Mouse (Mus musculus) cerebellum, postnatal 10 days (tissue): ENCODE data around the gene Ptpn21.

ENCODE experiments used
- DNase-seq, 2 experiments: peaks; one replicate each; pipeline ENCODE4 v3.0.0; 2021; ENCODE audit warnings: mixed read lengths in 2 of 2

Gene Ptpn21

DNA sequence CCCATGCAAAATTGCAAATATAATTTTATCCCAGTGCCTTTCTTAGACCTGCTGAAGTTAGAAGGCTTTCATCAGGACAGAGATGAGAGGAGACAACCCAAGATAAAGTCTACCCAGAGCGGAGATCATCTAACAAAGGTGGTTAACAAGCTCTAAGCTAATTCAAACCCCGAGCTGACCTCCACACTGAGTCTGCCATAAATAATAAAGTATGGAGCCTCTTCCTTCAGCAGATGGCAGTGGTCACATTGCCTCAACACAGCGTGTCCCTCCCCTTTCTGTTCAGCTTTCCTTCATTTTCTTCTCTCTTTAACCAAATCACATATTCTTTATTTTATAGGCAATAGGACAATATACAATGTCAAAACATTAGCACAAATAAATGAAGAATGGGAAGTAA lies 16.2 kb downstream of the Ptpn21 start:
- DNase-seq, result no peak

DNA sequence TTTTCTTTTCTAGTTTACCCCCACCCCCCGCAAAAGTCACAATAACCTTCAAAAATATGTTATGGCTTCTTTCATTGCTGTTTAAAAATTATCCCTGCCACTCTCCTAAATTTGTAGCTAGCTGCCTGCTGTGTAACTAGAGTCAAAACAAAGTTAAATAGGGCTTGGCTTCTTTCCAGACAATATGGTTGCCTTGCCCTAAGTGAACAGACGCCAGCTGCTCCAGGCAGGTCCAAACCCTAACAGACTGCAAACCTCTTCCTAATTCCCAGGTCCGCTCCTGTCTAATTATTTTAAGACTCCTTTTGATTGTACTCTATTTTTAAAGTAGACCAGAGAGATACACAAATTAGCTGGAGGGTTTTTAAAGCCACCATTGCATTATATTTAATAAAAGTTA lies 16.6 kb downstream of the Ptpn21 start:
- DNase-seq, result peak; percentile 60 to 62

GRCm38 (mm10) chr12:98716142-98716541 lies 21.1 kb downstream of the Ptpn21 start:
- DNase-seq, result no peak

DNA sequence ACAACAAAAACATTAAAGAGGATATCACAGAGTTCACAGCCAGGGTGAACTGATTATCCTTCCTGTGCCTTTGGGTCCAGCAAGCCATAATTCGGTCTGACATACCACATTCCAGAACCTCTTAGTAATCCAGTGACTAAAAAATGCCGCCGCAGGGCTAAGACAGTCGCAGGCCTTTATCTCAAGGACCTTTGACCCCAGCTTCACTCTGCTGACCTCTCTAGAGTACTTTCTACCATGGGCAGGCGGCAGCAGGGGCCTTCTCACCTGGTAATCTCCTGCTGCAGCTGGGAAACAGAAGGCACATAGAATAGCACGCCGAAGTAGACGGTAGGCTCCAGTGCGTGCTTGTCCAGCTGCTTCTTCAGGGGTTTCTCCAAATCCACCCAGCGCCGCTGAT lies 22.4 kb downstream of the Ptpn21 start:
- no peak for DNase-seq

GRCm38 (mm10) chr12:98713621-98714103 lies 23.5 kb downstream of the Ptpn21 start:
- no peak for DNase-seq

GRCm38 (mm10) chr12:98712819-98713218 lies 24.4 kb downstream of the Ptpn21 start:
- no peak for DNase-seq

DNA sequence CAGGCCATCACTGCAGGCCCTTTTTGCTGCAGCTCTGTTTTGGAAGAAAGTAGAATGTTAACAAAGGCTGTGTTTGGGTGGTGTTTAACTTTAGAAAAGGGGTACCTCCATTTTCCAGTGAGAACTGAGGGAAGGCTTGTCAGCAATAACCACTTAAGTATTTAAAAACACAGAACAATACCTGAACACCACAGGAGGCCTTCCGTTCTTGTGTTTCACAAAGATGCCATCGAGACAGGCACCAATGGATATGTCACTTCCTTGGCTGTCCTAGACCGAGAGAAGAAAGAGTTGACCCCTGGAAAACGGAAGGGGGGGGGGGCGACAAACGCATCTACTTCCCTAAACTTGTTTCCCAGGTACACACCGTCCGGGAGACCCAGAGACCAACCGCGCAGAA lies 33.2 kb downstream of the Ptpn21 start:
- DNase-seq, result no peak

DNA sequence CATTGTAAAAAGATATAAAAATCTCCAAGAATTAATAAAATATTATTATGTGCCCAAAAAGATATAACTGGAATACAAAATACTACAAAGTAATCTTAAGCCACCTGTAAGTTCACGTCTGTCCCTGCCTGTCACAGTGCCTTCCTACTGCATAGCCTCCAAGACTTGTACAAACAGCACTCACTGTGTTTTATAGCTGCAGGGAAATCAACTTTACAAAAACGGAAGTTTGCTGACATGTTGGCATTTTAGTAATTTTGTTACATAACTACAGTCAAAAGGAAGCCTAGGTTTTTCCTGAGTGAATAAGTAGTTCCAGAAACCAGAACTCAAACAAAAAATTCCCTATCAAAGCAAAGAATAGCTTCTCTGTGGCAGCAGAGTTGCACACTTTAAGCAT lies 33.7 kb downstream of the Ptpn21 start:
- DNase-seq, result no peak

- DNase-seq, result peak; percentile 49 to 61
Observed at GRCm38 (mm10) chr12:98701564-98701963, 35.6 kb downstream of the Ptpn21 start.

GRCm38 (mm10) chr12:98697202-98697601 lies 40.0 kb downstream of the Ptpn21 start:
- DNase-seq, result no peak

DNA sequence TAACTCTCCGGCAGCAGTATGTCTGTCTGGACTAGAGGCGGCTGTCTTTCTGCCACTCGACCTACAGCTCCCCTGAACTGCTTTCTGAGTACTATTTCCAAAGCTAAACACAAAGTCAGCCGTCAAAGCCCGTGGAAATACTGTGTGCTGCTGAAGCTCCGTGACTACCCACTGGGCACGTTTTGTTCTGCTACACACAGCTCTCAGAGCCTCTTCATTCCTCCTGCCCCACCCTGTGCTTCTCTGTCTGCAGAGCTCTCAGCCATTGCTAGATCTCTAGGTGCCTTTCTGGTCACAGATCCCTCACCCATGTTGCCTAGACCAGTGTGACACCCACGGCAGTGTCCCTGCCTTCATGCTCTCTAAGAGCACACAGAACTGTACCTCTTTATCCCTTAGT lies 47.0 kb downstream of the Ptpn21 start:
- DNase-seq, result no peak

DNA sequence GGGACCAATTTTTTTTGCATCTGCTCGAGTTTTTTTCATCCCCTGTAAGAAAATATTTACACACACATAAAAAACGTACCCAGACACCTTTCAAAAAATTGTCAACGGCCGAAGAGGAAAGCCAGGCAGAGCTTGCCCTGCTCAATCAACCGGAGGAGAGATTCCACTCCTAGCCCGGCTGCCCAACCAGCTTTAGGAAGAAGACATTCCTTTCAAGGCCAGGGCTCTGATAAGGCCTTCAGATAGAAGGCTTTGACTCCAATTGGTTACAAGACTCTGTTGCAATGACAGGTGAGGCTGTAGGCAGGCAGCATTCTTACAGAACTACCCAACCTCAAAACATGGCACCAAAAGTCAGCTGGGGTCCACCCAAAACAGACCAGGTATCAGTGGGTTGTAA lies 53.6 kb downstream of the Ptpn21 start:
- no peak for DNase-seq

- no peak for DNase-seq
Observed at GRCm38 (mm10) chr12:98683171-98683570, 54.0 kb downstream of the Ptpn21 start.

DNA sequence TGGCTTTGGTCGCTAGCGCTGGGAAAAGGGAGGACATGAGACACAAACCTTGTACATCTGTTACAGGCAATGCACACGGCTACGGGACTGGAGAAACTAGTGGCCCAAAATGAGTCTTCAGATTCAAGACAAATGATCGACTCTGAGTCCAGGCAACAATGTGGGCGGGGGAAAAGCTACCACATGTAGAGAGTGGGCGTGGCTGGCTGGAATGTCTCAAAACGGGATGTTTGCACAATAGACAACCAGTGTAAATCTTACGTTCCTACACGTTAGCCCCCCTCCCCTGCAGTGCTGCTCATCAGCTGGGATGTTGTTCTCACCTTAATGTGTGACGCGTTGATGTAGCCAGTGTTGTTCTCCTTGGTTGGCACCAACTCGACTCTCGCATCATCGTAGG lies 55.0 kb downstream of the Ptpn21 start:
- DNase-seq, result no peak

- DNase-seq, result no peak
Observed at GRCm38 (mm10) chr12:98679906-98680305, 57.3 kb downstream of the Ptpn21 start.

- DNase-seq, result no peak
Observed at GRCm38 (mm10) chr12:98677336-98677735, 59.9 kb downstream of the Ptpn21 start.

GRCm38 (mm10) chr12:98676861-98677260 lies 60.3 kb downstream of the Ptpn21 start:
- DNase-seq, result no peak

GRCm38 (mm10) chr12:98674627-98675143 lies 62.5 kb downstream of the Ptpn21 start:
- peak; percentile 86 to 90 for DNase-seq

GRCm38 (mm10) chr12:98673879-98674278 lies 63.3 kb downstream of the Ptpn21 start:
- no peak for DNase-seq

GRCm38 (mm10) chr12:98670429-98670828 lies 66.8 kb downstream of the Ptpn21 start:
- DNase-seq, result no peak

DNA sequence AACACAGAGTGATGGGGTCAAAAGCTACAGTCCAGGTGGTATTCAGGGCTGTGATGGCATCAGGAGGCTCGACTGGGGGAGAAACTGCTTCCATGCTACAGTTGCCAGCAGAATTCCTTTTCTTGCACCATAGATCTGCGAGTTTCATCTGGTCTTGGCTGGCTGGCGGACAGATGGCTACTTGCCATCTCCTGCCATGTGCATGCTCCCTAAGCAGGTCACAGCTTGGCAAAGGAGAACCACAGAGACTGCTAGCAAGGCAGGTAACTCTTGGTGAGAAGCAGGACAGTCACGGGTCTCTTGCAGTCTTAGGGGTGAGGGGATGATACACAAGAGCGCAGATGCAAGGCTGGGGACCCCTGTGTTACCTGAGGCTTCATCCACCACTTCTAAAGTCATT lies 67.3 kb downstream of the Ptpn21 start:
- DNase-seq, result peak; percentile 88 to 89

DNA sequence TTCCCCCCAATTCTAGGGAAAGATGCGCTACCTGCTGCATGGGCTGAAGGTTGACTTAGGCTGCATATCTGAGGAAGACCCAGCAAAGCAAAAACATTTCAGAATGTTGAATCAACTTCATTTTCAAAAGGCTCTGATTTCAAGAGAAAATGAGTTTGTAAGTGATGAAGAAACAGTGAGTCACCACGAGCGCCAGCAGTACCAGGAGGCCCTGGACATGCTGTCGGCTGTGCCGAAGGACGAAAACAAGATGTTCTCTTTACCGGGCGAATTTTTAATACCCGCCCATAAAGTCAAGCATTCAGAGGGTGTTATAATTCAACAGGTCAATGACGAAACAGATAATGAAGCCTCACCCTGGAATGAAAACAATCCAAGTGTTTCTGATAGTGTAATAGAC lies 68.1 kb downstream of the Ptpn21 start:
- no peak for DNase-seq

DNA sequence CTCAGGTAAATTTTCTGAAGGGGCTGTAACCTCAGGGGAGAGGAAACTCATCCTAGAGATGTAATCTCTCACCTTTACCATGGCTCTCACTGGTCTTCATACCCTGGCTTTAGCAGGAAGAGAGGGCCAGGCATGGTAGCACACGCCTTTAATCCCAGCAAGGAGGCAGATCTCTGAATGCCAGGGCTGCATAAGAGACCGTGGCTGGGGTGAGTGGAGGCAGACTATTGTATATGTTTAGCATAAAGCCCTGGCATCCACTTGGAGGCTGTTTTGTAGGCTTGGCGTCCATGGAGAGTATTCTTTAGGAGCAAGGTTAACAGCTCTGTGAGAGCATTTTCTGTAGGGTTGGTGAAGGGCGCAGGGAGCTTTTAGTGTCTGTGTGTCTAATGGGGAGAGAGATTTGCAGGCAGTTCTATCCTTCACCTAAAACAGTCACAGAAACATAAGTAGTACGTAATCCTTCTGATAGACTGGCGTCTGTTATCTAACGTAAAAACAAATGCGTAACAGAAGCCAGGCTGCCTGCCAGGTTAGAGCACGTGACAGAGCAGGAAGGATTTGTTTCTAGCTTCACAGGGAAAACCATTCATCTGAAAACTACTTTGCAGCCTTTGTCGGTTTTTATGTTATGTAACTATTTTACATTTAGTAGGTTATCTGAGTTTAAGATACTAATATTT lies 68.9 kb downstream of the Ptpn21 start:
- DNase-seq, result peak; percentile 56 to 66

- DNase-seq, result no peak
Observed at GRCm38 (mm10) chr12:98662617-98663016, 74.6 kb downstream of the Ptpn21 start.

GRCm38 (mm10) chr12:98656873-98657272 lies 80.3 kb downstream of the Ptpn21 start:
- DNase-seq, result no peak
